Mouse (Mus musculus) E14TG2a.4 (cell line): ENCODE measurements around the gene Cd38.

ENCODE experiments used
- H3K27me3 ChIP-seq: 2 replicates; pipeline ENCODE4 v1.6.1; 2014; ENCODE audit warnings: low read length, control low read depth; ENCODE audit not compliant: insufficient read depth
- H3K36me3 ChIP-seq: 2 replicates; pipeline ENCODE4 v1.6.1; 2014; ENCODE audit warnings: low read length, control low read depth; ENCODE audit not compliant: insufficient read depth
- H3K4me1 ChIP-seq: replicated peaks from 2 replicates; pipeline ENCODE4 v1.6.1; 2014; ENCODE audit warnings: low read depth, low read length, control low read depth
- H3K4me3 ChIP-seq: replicated peaks from 2 replicates; pipeline ENCODE4 v1.5.1; 2014; ENCODE audit warnings: mild to moderate bottlenecking, low read length
- H3K9me3 ChIP-seq: 2 replicates; pipeline ENCODE4 v1.6.1; 2014; ENCODE audit warnings: low read length, control low read depth
- CTCF ChIP-seq: conservative IDR thresholded peaks from 2 replicates; pipeline ENCODE4 v1.5.1; 2014; ENCODE audit warnings: low read length
- NANOG ChIP-seq: IDR thresholded peaks from 2 replicates; pipeline ENCODE4 v1.6.1; 2014; ENCODE audit warnings: borderline replicate concordance, low read length, mixed read lengths
- POU5F1 ChIP-seq: IDR thresholded peaks from 2 replicates; pipeline ENCODE4 v1.6.1; 2014; ENCODE audit warnings: low read length, borderline replicate concordance

Cd38 gene

DNA sequence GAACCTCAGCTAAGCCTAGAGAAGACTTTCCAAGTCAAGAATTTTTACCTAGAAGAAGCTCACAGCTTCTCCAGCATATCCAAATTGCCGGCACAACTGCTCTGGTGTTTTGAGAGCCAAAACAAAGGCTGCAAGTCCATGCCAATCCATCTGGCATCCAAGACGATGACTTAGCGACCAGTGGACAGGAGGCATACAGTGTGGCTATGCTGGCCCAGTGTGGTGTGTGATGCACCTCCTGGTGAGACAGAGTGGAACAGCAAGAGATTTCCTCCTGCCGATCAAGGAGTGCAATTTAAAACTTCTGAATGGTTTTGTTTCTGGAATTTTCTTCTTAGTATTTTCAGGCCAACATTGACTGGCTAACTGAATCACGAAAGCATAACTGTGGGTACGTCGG is 31.8 kb upstream of the Cd38 start:
- Histone ChIP-seq H3K27me3 (no peaks in the 10 kb centered on the region), H3K4me1 (no peaks in the 10 kb centered on the region), H3K4me3 (no peak overlapping the region; the same call in 1 of the 2 replicates), H3K9me3 (peaks cover 52% of the 10 kb centered on the region), H3K36me3 (no peaks in the 10 kb centered on the region)
- TF ChIP-seq POU5F1: no peak
- no peak for TF ChIP-seq NANOG
- no peak for TF ChIP-seq CTCF

DNA sequence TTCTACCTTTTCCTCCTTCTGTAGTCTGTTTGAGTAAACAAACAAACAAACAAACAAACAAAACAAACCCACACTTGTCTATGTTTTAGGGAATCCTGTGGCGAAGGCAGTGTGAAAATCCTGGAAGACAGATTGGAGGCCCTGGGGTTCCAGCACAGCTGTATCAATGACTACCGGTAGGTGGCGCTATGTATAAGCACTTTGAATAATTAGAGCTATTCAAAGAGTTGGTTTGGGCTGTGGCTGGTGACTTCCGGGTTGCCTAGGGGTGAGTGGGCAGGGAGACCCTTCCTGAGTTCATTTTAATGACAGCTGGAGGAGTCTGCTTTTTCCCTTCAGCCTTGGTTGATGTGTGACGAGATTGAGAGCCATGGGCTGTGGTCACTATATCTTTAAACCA is 31.0 kb upstream of the Cd38 start:
- Histone ChIP-seq H3K4me1 (no peaks in the 10 kb centered on the region), H3K36me3 (no peaks in the 10 kb centered on the region), H3K27me3 (no peaks in the 10 kb centered on the region), H3K4me3 (no peak overlapping the region), H3K9me3 (peaks cover 57% of the 10 kb centered on the region)
- TF ChIP-seq NANOG: no peak
- TF ChIP-seq CTCF: 0 out of 2 replicates have a peak, but pooled peaks have one; percentile 9
- no peak for TF ChIP-seq POU5F1

DNA sequence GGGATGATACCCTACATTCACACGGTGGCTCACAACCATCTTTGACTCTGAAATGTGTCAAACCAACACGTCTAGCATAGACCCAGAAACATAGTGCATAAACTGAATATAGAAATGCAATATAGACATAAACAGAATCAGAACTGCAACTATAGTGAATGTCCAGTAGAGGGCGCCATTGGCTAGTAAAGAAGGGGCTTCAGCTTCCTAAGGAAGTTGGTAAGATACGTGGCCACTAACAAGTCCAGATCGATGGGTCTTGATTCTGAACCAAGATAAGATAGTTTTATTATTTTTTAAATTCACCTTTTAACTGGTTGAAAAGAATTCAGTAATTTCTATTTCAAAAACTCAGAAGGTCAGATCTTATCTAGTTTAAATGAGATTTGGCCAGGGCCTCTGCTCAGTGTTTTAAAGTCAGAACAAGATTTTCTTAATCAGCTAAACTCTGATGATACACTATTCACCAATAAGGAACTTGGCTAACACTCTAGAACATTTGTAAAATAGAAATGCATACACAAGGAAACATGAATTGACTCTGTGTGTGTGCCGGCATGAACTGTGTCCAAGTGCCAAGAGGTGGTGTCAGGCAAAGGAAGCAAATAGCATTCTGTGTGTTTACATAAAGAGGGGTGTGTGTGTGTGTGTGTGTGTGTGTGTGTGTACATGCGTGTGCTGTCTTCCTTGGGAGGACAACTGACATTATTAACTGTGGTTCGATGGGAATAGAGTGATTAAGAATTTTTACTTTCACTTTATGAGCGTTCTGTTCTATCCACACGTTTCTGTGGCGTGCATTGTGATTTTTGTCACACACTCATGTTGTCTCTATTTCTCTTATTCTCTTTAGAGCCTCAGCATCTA is 27.0 kb upstream of the Cd38 start:
- TF ChIP-seq POU5F1: no peak
- peak; percentile 74 for TF ChIP-seq CTCF
- TF ChIP-seq NANOG: no peak
- peaks cover 4% of the 10 kb centered on the region; the same call in 1 of the 2 replicates for H3K4me1 ChIP-seq
- peaks cover 75% of the 10 kb centered on the region for H3K9me3 ChIP-seq
- H3K27me3 ChIP-seq: no peaks in the 10 kb centered on the region
- no peaks in the 10 kb centered on the region for H3K36me3 ChIP-seq
- H3K4me3 ChIP-seq: no peak overlapping the region

DNA sequence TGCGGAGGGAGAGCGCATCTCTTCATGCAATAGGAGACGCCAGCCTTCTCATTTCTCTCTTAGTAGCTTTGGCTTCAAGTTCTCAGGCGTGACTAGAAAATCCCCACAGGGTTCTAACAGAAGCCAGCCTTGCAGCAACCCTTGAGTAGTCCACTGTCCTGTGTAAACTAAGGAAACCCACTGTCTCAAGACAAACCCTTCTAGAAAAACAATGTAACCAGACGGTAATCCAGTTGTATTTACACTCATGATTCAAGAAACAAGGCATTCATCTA is 26.4 kb upstream of the Cd38 start:
- Histone ChIP-seq H3K4me3 (no peak overlapping the region), H3K27me3 (no peaks in the 10 kb centered on the region), H3K36me3 (no peaks in the 10 kb centered on the region), H3K4me1 (peaks cover 4% of the 10 kb centered on the region; the same call in 1 of the 2 replicates), H3K9me3 (peaks cover 73% of the 10 kb centered on the region)
- TF ChIP-seq CTCF (no peak), POU5F1 (no peak), NANOG (no peak)

DNA sequence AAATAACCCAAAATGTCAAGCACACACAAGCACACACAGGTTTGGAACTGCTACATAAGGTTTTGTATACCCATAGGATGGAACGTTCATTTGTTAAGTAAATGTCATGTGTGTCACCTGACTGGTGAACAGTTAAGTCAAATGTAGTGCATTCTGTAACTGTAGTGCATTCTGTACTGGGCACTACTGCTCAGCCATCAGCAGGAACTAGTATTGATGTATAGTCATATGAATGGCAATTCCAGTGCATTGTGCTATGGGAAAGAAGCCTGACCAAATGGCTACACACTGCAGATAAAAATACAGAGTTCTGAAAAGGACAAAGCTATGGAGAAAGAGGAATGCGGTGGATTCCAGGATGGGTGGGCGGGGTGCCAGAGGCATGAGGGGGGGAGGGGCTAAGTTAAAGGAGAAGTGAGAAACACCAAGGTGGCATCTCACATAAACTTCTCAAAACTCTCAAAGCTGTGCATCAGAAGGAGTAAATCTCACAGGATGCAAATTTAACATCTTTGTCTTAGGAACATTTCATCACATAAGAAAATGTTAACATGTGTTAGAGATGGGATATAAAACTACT is 25.7 kb upstream of the Cd38 start:
- peaks cover 72% of the 10 kb centered on the region for H3K9me3 ChIP-seq
- no peak for TF ChIP-seq CTCF
- no peak for TF ChIP-seq POU5F1
- TF ChIP-seq NANOG: no peak
- peaks cover 4% of the 10 kb centered on the region; the same call in 1 of the 2 replicates for H3K4me1 ChIP-seq
- H3K27me3 ChIP-seq: no peaks in the 10 kb centered on the region
- no peaks in the 10 kb centered on the region for H3K36me3 ChIP-seq
- H3K4me3 ChIP-seq: no peak overlapping the region

DNA sequence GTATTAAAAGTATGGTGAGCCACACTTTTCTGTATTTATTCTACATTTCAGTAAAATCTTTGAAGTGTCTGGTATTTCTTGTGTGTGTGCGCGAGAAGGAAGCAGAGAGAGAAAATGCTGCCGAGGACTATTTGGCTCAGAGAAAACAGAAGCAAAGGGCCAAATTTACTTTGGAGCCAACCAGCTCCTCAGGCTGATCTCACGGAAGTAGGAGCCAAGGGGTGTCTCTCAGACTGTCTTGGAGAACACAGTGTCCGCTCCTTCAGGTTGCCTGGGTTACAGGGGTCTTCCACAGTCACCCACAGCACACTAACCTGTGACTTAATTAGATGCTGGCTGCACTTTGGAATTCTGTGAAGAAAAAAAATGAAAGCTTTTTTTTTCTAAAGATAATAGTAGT is 23.3 kb upstream of the Cd38 start:
- H3K4me1 ChIP-seq: peaks cover 4% of the 10 kb centered on the region; the same call in 1 of the 2 replicates
- H3K27me3 ChIP-seq: no peaks in the 10 kb centered on the region
- H3K4me3 ChIP-seq: no peak overlapping the region
- no peaks in the 10 kb centered on the region for H3K36me3 ChIP-seq
- no peak for TF ChIP-seq NANOG
- no peak for TF ChIP-seq POU5F1
- TF ChIP-seq CTCF: no peak
- H3K9me3 ChIP-seq: peaks cover 65% of the 10 kb centered on the region

DNA sequence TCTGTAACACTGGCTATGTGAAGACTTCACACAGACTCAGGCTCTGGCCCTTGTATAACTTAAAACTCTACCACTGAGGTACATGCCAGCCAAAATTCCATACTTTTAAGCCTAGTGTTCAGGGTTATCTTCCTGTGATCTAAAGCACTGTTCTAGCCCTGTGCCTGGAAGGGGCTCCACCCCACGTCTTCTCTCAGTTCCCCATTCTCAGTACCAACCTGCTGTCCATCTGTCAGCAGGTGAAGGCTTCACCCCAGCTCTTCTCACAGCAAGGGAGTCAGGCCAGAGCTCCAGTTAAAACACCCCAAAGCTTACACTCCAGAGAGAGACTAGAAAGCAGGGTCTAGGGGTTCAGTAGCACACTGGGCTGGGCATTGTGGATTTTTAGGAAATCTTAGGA is 22.7 kb upstream of the Cd38 start:
- Histone ChIP-seq H3K9me3 (peaks cover 62% of the 10 kb centered on the region), H3K36me3 (no peaks in the 10 kb centered on the region), H3K4me1 (peaks cover 4% of the 10 kb centered on the region; the same call in 1 of the 2 replicates), H3K4me3 (no peak overlapping the region), H3K27me3 (no peaks in the 10 kb centered on the region)
- no peak for TF ChIP-seq CTCF
- TF ChIP-seq NANOG: no peak
- no peak for TF ChIP-seq POU5F1

DNA sequence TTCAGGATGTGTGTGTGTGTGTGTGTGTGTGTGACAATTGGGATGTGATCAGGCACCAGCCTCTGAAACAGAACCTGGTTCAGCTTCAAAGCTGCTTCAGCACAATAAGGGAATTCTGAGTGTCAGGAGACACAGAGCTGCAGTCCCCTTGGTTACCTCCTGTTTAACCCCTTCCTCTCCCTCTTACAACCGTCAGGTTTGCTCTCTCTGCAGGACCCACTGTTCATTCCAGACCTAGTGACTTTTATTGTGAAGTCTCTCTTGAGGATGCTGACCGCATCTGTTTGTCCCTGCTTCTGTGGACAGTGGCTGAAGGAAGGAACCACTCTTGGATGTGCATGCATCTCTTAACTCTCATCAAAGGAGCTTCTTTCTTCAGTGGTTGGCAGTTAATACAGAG is 22.1 kb upstream of the Cd38 start:
- no peaks in the 10 kb centered on the region for H3K36me3 ChIP-seq
- no peaks in the 10 kb centered on the region for H3K27me3 ChIP-seq
- peaks cover 4% of the 10 kb centered on the region; the same call in 1 of the 2 replicates for H3K4me1 ChIP-seq
- peaks cover 65% of the 10 kb centered on the region for H3K9me3 ChIP-seq
- H3K4me3 ChIP-seq: no peak overlapping the region
- no peak for TF ChIP-seq POU5F1
- TF ChIP-seq CTCF: no peak
- no peak for TF ChIP-seq NANOG
